ENCODE assay signal across 21 mouse cellular contexts in genomic region chr7:65282886-65283285, GRCm38 (mm10).
DNase-seq lines count a peak whose midpoint lies in the region; ATAC-seq lines count a peak whose summit lies in the region.
"Had no signal": no experiment of that assay in that cellular context is flagged by ENCODE, and none has a peak within 500 bp of the region (broad histone marks: within the 10 kb centered on the region; RNA-seq: fewer than 3 reads in every experiment).

No protein-coding gene starts in this region.

- no peak overlapping the region for H3K27ac ChIP-seq in heart, embryonic 11.5 days (ENCODE audit: low read depth, low read length)
- no peak overlapping the region for H3K27ac ChIP-seq in heart, embryonic 15.5 days
- H3K27ac ChIP-seq in midbrain, embryonic 10.5 days (replicated peaks) = peak overlapping the region; percentile 82
- no peak overlapping the region for H3K27ac ChIP-seq in midbrain, embryonic 13.5 days
- 0 out of 2 replicates have a peak overlapping the region, but pooled peaks have one; percentile 7 for H3K27ac ChIP-seq in midbrain, embryonic 16.5 days (ENCODE audit: low read length)
- H3K27ac ChIP-seq: embryonic facial prominence, embryonic 12.5 days; forebrain, embryonic 12.5 days; hindbrain, embryonic 13.5 days; hindbrain, postnatal 0 days had no signal

- H3K9ac ChIP-seq in heart, embryonic 11.5 days (ENCODE audit: low read depth, low read length) = no peak overlapping the region
- no peak overlapping the region for H3K9ac ChIP-seq in heart, embryonic 15.5 days
- H3K9ac ChIP-seq in midbrain, embryonic 13.5 days (replicated peaks) = no peak overlapping the region
- H3K9ac ChIP-seq in midbrain, embryonic 16.5 days (ENCODE audit: low read depth, low read length) = no peak overlapping the region
- H3K9ac ChIP-seq: embryonic facial prominence, embryonic 12.5 days; forebrain, embryonic 12.5 days; forebrain, postnatal 0 days; hindbrain, embryonic 13.5 days had no signal

- no peaks in the 10 kb centered on the region for H3K36me3 ChIP-seq in heart, embryonic 11.5 days (ENCODE audit: control insufficient read depth, insufficient read depth, low read length)
- no peaks in the 10 kb centered on the region for H3K36me3 ChIP-seq in heart, embryonic 15.5 days
- H3K36me3 ChIP-seq in midbrain, embryonic 10.5 days = no peaks in the 10 kb centered on the region
- H3K36me3 ChIP-seq in midbrain, embryonic 13.5 days = no peaks in the 10 kb centered on the region
- H3K36me3 ChIP-seq in midbrain, embryonic 16.5 days (ENCODE audit: control insufficient read depth, insufficient read depth, low read length) = no peaks in the 10 kb centered on the region
- H3K36me3 ChIP-seq: embryonic facial prominence, embryonic 12.5 days; forebrain, embryonic 12.5 days; hindbrain, embryonic 13.5 days had no signal

- peak overlapping the region; percentile 19; the same call in 1 of the 2 replicates for H3K4me2 ChIP-seq in heart, embryonic 11.5 days
- H3K4me2 ChIP-seq in heart, embryonic 15.5 days = 0 out of 2 replicates have a peak overlapping the region, but pooled peaks have one; percentile 16
- no peak overlapping the region for H3K4me2 ChIP-seq in midbrain, embryonic 13.5 days (replicated peaks)
- no peak overlapping the region for H3K4me2 ChIP-seq in midbrain, embryonic 16.5 days (ENCODE audit: low read length)
- H3K4me2 ChIP-seq: embryonic facial prominence, embryonic 12.5 days; forebrain, embryonic 12.5 days; hindbrain, embryonic 13.5 days had no signal

- no peaks in the 10 kb centered on the region for H3K4me1 ChIP-seq in heart, embryonic 11.5 days (ENCODE audit: control insufficient read depth, insufficient read depth, low read length)
- no peaks in the 10 kb centered on the region for H3K4me1 ChIP-seq in heart, embryonic 15.5 days (replicated peaks)
- peaks cover 37% of the 10 kb centered on the region for H3K4me1 ChIP-seq in midbrain, embryonic 10.5 days
- peaks cover 22% of the 10 kb centered on the region for H3K4me1 ChIP-seq in midbrain, embryonic 13.5 days (replicated peaks)
- peaks cover 9% of the 10 kb centered on the region for H3K4me1 ChIP-seq in midbrain, embryonic 16.5 days (ENCODE audit: control insufficient read depth, insufficient read depth, low read length)
- H3K4me1 ChIP-seq: embryonic facial prominence, embryonic 12.5 days had no signal

- no peak for DNase-seq in heart, adult 9 months (ENCODE audit: low spot score in 2 of 2)
- DNase-seq in heart, postnatal 25 days (ENCODE audit: low spot score) = no peak
- DNase-seq in midbrain, embryonic 10.5 days (ENCODE audit: low spot score) = no peak
- DNase-seq: adrenal gland, postnatal 14 days; cerebellum, adult 11-12 months; cerebellum, adult 9-10 months; cerebellum, postnatal 25 days; gastrocnemius, postnatal 14 days; heart, postnatal 14 days; kidney, adult 11 months had no signal

- WGBS in heart, embryonic 11.5 days (ENCODE audit: insufficient replicate concordance) = 60% methylated on average over 16 of the region's 16 CpGs
- WGBS in heart, embryonic 15.5 days = 52% methylated on average over 16 of the region's 16 CpGs
- 74% methylated on average over 16 of the region's 16 CpGs for WGBS in midbrain, embryonic 10.5 days
- 80% methylated on average over 16 of the region's 16 CpGs for WGBS in midbrain, embryonic 13.5 days
- WGBS in midbrain, embryonic 16.5 days = 75% methylated on average over 16 of the region's 16 CpGs

- H3K27me3 ChIP-seq in heart, embryonic 11.5 days (ENCODE audit: control insufficient read depth, insufficient read depth, low read length) = no peaks in the 10 kb centered on the region; the same call in 1 of the 2 replicates
- H3K27me3 ChIP-seq in heart, embryonic 15.5 days = no peaks in the 10 kb centered on the region
- no peaks in the 10 kb centered on the region for H3K27me3 ChIP-seq in midbrain, embryonic 10.5 days (ENCODE audit: low read depth, poor library complexity, severe bottlenecking)
- no peaks in the 10 kb centered on the region for H3K27me3 ChIP-seq in midbrain, embryonic 13.5 days
- no peaks in the 10 kb centered on the region for H3K27me3 ChIP-seq in midbrain, embryonic 16.5 days (ENCODE audit: control insufficient read depth, insufficient read depth, low read depth, low read length)
- H3K27me3 ChIP-seq: embryonic facial prominence, embryonic 12.5 days; hindbrain, embryonic 13.5 days; Patski had no signal

- no peak for ATAC-seq in heart, embryonic 11.5 days (replicated peaks; ENCODE audit: insufficient number of reproducible peaks, low FRiP score, low TSS enrichment)
- ATAC-seq in heart, embryonic 15.5 days (replicated peaks; ENCODE audit: insufficient number of reproducible peaks, insufficient read depth, low FRiP score, low read depth) = no peak
- no peak for ATAC-seq in midbrain, embryonic 13.5 days
- no peak for ATAC-seq in midbrain, embryonic 16.5 days
- ATAC-seq: activated CD4-positive, CD25-positive, alpha-beta regulatory T cell, adult 4 months; forebrain, postnatal 0 days; hindbrain, postnatal 0 days; Patski had no signal

- intact Hi-C loops in heart, postnatal 25 days (cut with DNase I) = no loop called here

- H3K4me3 ChIP-seq in heart, embryonic 11.5 days (ENCODE audit: low read depth, low read length) = no peak overlapping the region
- no peak overlapping the region for H3K4me3 ChIP-seq in heart, embryonic 15.5 days
- no peak overlapping the region for H3K4me3 ChIP-seq in midbrain, embryonic 10.5 days
- H3K4me3 ChIP-seq in midbrain, embryonic 13.5 days (replicated peaks) = no peak overlapping the region
- H3K4me3 ChIP-seq in midbrain, embryonic 16.5 days (ENCODE audit: low read depth, low read length) = no peak overlapping the region
- H3K4me3 ChIP-seq: embryonic facial prominence, embryonic 12.5 days; forebrain, embryonic 12.5 days; hindbrain, embryonic 13.5 days had no signal

- no peaks in the 10 kb centered on the region for H3K9me3 ChIP-seq in heart, embryonic 11.5 days (replicated peaks; ENCODE audit: control insufficient read depth, low read length)
- no peaks in the 10 kb centered on the region for H3K9me3 ChIP-seq in heart, embryonic 15.5 days (replicated peaks)
- H3K9me3 ChIP-seq in midbrain, embryonic 10.5 days (replicated peaks) = no peaks in the 10 kb centered on the region
- no peaks in the 10 kb centered on the region for H3K9me3 ChIP-seq in midbrain, embryonic 13.5 days
- H3K9me3 ChIP-seq in midbrain, embryonic 16.5 days (replicated peaks; ENCODE audit: control insufficient read depth, low read length, poor library complexity, severe bottlenecking) = no peaks in the 10 kb centered on the region
- H3K9me3 ChIP-seq: embryonic facial prominence, embryonic 12.5 days; forebrain, embryonic 12.5 days; hindbrain, embryonic 13.5 days had no signal

Comparison
In these comparisons a context has a peak if more than half of its experiments do, and no peak if none do; other contexts are left out.
1. H3K27ac ChIP-seq: peak in midbrain, embryonic 10.5 days (single experiment) and midbrain, embryonic 16.5 days (single experiment); none in heart, embryonic 11.5 days (single experiment), heart, embryonic 15.5 days (single experiment) and midbrain, embryonic 13.5 days (single experiment).
2. H3K4me2 ChIP-seq: peak in heart, embryonic 11.5 days (single experiment) and heart, embryonic 15.5 days (single experiment); none in midbrain, embryonic 13.5 days (single experiment) and midbrain, embryonic 16.5 days (single experiment).